Mouse (Mus musculus) cerebellum, adult 2 months (tissue): Measurements from ENCODE around the gene Gchfr.

ENCODE experiments used
- CTCF ChIP-seq: fragments of 200-500 bp; IDR thresholded peaks from 2 replicates; pipeline ENCODE4 v1.5.1; 2011; ENCODE audit warnings: low read depth, mild to moderate bottlenecking, control low read depth, low read length, moderate library complexity, borderline replicate concordance; ENCODE audit not compliant: insufficient read depth
- POLR2A ChIP-seq: fragments of 200-500 bp; IDR thresholded peaks from 2 replicates; pipeline ENCODE4 v1.6.1; 2011; ENCODE audit warnings: low read length, control low read depth, borderline replicate concordance; ENCODE audit not compliant: insufficient read depth

- TF ChIP-seq CTCF: no peak
- TF ChIP-seq POLR2A: no peak
These were observed 23.4 kb downstream of the Gchfr start for GRCm38 (mm10) chr2:119190969-119191368.
